Mouse (Mus musculus) olfactory bulb, adult 2 months (tissue): ENCODE measurements around the gene Nubpl.

Experiments
- CTCF ChIP-seq: fragments of 200-500 bp; IDR thresholded peaks from 2 replicates; pipeline ENCODE4 v1.5.1; 2012; ENCODE audit warnings: low read depth, mild to moderate bottlenecking, low read length, moderate library complexity; ENCODE audit not compliant: insufficient read depth
- POLR2A ChIP-seq: fragments of 200-500 bp; IDR thresholded peaks from 2 replicates; pipeline ENCODE4 v1.6.1; 2012; ENCODE audit warnings: mild to moderate bottlenecking, low read depth, low read length, moderate library complexity; ENCODE audit not compliant: insufficient read depth

GRCm38 (mm10) chr12:52319156-52319555, 221.6 kb downstream of the Nubpl start:
- no peak for TF ChIP-seq POLR2A
- no peak for TF ChIP-seq CTCF
